Mouse (Mus musculus) kidney, adult 2 months (tissue): ENCODE measurements around the gene Pcyt1a. TPM values are rescaled to one million over a fixed set of nuclear protein-coding genes. Genes with fewer than 3 reads are reported as not detected.
"Not testable (repeated sequence)": the region's sequence is repeated elsewhere in the genome, so short reads cannot be mapped to it uniquely, and the experiment has no call there.

Experiments used
- DNase-seq: peaks from one replicate; pipeline ENCODE4 v3.0.0; 2021
- H3K27ac ChIP-seq: fragments of 200-500 bp; 2 replicates; pipeline ENCODE4 v1.5.1; 2012; ENCODE audit warnings: low read depth, low read length, control low read depth, inconsistent platforms; ENCODE audit not compliant: insufficient read depth
- H3K27me3 ChIP-seq: fragments of 200-500 bp; replicated peaks from 2 replicates; pipeline ENCODE4 v1.6.1; 2012; ENCODE audit warnings: mild to moderate bottlenecking, moderate library complexity, low read length, inconsistent platforms; ENCODE audit not compliant: control insufficient read depth, insufficient read depth
- H3K36me3 ChIP-seq: fragments of 200-500 bp; 2 replicates; pipeline ENCODE4 v1.6.1; 2012; ENCODE audit warnings: mild to moderate bottlenecking, moderate library complexity, low read length, inconsistent platforms; ENCODE audit not compliant: control insufficient read depth, insufficient read depth
- H3K4me1 ChIP-seq: fragments of 200-500 bp; 2 replicates; pipeline ENCODE4 v1.6.1; 2011; ENCODE audit warnings: low read length; ENCODE audit not compliant: control insufficient read depth, insufficient read depth
- H3K4me3 ChIP-seq: fragments of 200-500 bp; 2 replicates; pipeline ENCODE4 v1.5.1; 2011; ENCODE audit warnings: mild to moderate bottlenecking, low read depth, low read length, control low read depth; ENCODE audit not compliant: insufficient read depth
- CTCF ChIP-seq: fragments of 200-500 bp; conservative IDR thresholded peaks from 2 replicates; pipeline ENCODE4 v1.5.1; 2011; ENCODE audit warnings: low read depth, mild to moderate bottlenecking, control low read depth, low read length, moderate library complexity, mixed read lengths; ENCODE audit not compliant: insufficient read depth, insufficient read length
- POLR2A ChIP-seq: fragments of 200-500 bp; IDR thresholded peaks from one replicate; pipeline ENCODE4 v1.6.1; 2011; ENCODE audit warnings: low read depth, low read length, control low read depth
- WGBS: fragments of 180-500 bp; shearing (Covaris S2); methylation state at CpG from one replicate; pipeline ENCODE4 v1.1.7; 2018; 5-methylcytosine and 5-hydroxymethylcytosine counted together
- polyA plus RNA-seq: library from polyadenylated mRNA; depleted of rRNA; stranded (reverse); fragments of >200 nt; gene quantifications from 2 replicates; pipeline ENCODE4 v1.2.3, GENCODE M21; 2012

Gene Pcyt1a
- polyA plus RNA-seq, 1 experiment = 43.8 TPM

- DNase-seq = no peak
- Histone ChIP-seq H3K27me3 (no peaks in the 10 kb centered on the region), H3K36me3 (no peaks in the 10 kb centered on the region), H3K4me1 (peaks cover 31% of the 10 kb centered on the region), H3K4me3 (no peak overlapping the region), H3K27ac (no peak overlapping the region)
- 81% methylated on average over 2 of the region's 2 CpGs for WGBS
- TF ChIP-seq CTCF = no peak
- TF ChIP-seq POLR2A = no peak
Observed at GRCm38 (mm10) chr16:32433138-32433537, 2.4 kb downstream of the Pcyt1a start.

GRCm38 (mm10) chr16:32434066-32434465 lies 3.3 kb downstream of the Pcyt1a start:
- no peaks in the 10 kb centered on the region for H3K36me3 ChIP-seq
- H3K27me3 ChIP-seq = no peaks in the 10 kb centered on the region
- no peak for TF ChIP-seq POLR2A
- no peak for TF ChIP-seq CTCF
- peaks cover 29% of the 10 kb centered on the region for H3K4me1 ChIP-seq
- peak; percentile 33 for DNase-seq
- no peak overlapping the region for H3K4me3 ChIP-seq
- WGBS = 40% methylated on average over 6 of the region's 6 CpGs
- H3K27ac ChIP-seq = no peak overlapping the region

- TF ChIP-seq POLR2A = no peak
- TF ChIP-seq CTCF = no peak
- Histone ChIP-seq H3K36me3 (no peaks in the 10 kb centered on the region), H3K27ac (no peak overlapping the region), H3K27me3 (no peaks in the 10 kb centered on the region), H3K4me1 (peaks cover 24% of the 10 kb centered on the region), H3K4me3 (no peak overlapping the region)
- DNase-seq = no peak
Observed at GRCm38 (mm10) chr16:32434691-32435090, 4.0 kb downstream of the Pcyt1a start.

GRCm38 (mm10) chr16:32436657-32437056 lies 5.9 kb downstream of the Pcyt1a start:
- TF ChIP-seq POLR2A (no peak), CTCF (no peak)
- WGBS = 42% methylated on average over 1 of the region's 1 CpGs
- H3K36me3 ChIP-seq = no peaks in the 10 kb centered on the region
- no peak for DNase-seq
- no peak overlapping the region for H3K4me3 ChIP-seq
- H3K27me3 ChIP-seq = no peaks in the 10 kb centered on the region
- peaks cover 30% of the 10 kb centered on the region; the same call in 1 of the 2 replicates for H3K4me1 ChIP-seq
- 0 out of 2 replicates have a peak overlapping the region, but pooled peaks have one; percentile 31 for H3K27ac ChIP-seq

- Histone ChIP-seq H3K36me3 (no peaks in the 10 kb centered on the region), H3K27ac (no peak overlapping the region), H3K4me3 (no peak overlapping the region), H3K4me1 (peaks cover 26% of the 10 kb centered on the region; the same call in 1 of the 2 replicates), H3K27me3 (no peaks in the 10 kb centered on the region)
- 71% methylated on average over 1 of the region's 1 CpGs for WGBS
- TF ChIP-seq POLR2A (no peak), CTCF (no peak)
- peak; percentile 57 for DNase-seq
Observed at GRCm38 (mm10) chr16:32437266-32437665, 6.5 kb downstream of the Pcyt1a start.

GRCm38 (mm10) chr16:32441432-32441831 lies 10.7 kb downstream of the Pcyt1a start:
- peaks cover 1% of the 10 kb centered on the region; the same call in 1 of the 2 replicates for H3K36me3 ChIP-seq
- no peak for DNase-seq
- 79% methylated on average over 3 of the region's 3 CpGs for WGBS
- TF ChIP-seq CTCF (no peak), POLR2A (no peak)
- H3K4me1 ChIP-seq = peaks cover 26% of the 10 kb centered on the region; the same call in 1 of the 2 replicates
- H3K27me3 ChIP-seq = no peaks in the 10 kb centered on the region
- 0 out of 2 replicates have a peak overlapping the region, but pooled peaks have one; percentile 38 for H3K27ac ChIP-seq
- no peak overlapping the region for H3K4me3 ChIP-seq

- 90% methylated on average over 3 of the region's 3 CpGs for WGBS
- not testable (repeated sequence) for DNase-seq, H3K4me3 ChIP-seq, H3K27ac ChIP-seq, H3K27me3 ChIP-seq, H3K36me3 ChIP-seq
- H3K4me1 ChIP-seq = peaks cover 18% of the 10 kb centered on the region; the same call in 1 of the 2 replicates
Observed at GRCm38 (mm10) chr16:32444615-32445014, 13.9 kb downstream of the Pcyt1a start.
